Mouse (Mus musculus): ENCODE results near the gene Fam98a.

Gene Fam98a

GRCm38 (mm10) chr17:75551512-75552400 is at the start of gene Fam98a:
TSS of gene Fam98a (minus strand) at chr17:75551946.
- peak; percentile 100 for DNase-seq (ENCODE audit: low read depth, low spot score)

GRCm38 (mm10) chr17:75598652-75599051 is 46.9 kb upstream of the Fam98a start:
- no peak for DNase-seq (ENCODE audit: low read depth, low spot score)

GRCm38 (mm10) chr17:75582738-75583137 is 31.0 kb upstream of the Fam98a start:
- no peak for DNase-seq (ENCODE audit: low read depth, low spot score)

- DNase-seq (ENCODE audit: low read depth, low spot score), result no peak
Observed at GRCm38 (mm10) chr17:75575608-75576007, 23.9 kb upstream of the Fam98a start.

GRCm38 (mm10) chr17:75558041-75558440 is 6.3 kb upstream of the Fam98a start:
- no peak for DNase-seq (ENCODE audit: low read depth, low spot score)

- DNase-seq (ENCODE audit: low read depth, low spot score), result no peak
Observed at GRCm38 (mm10) chr17:75557031-75557430, 5.3 kb upstream of the Fam98a start.

- no peak for DNase-seq (ENCODE audit: low read depth, low spot score)
Observed at GRCm38 (mm10) chr17:75550771-75551413, 854 bp downstream of the Fam98a start.

GRCm38 (mm10) chr17:75544262-75544661 is 7.5 kb downstream of the Fam98a start:
- no peak for DNase-seq (ENCODE audit: low read depth, low spot score)

GRCm38 (mm10) chr17:75543434-75543833 is 8.3 kb downstream of the Fam98a start:
- no peak for DNase-seq (ENCODE audit: low read depth, low spot score)

GRCm38 (mm10) chr17:75539841-75540240 is 11.9 kb downstream of the Fam98a start:
- no peak for DNase-seq (ENCODE audit: low read depth, low spot score)

GRCm38 (mm10) chr17:75539130-75539529 is 12.6 kb downstream of the Fam98a start:
- no peak for DNase-seq (ENCODE audit: low read depth, low spot score)

GRCm38 (mm10) chr17:75538431-75538830 is 13.3 kb downstream of the Fam98a start:
- DNase-seq (ENCODE audit: low read depth, low spot score), result no peak

- no peak for DNase-seq (ENCODE audit: low read depth, low spot score)
Observed at GRCm38 (mm10) chr17:75537050-75537445, 14.7 kb downstream of the Fam98a start.

GRCm38 (mm10) chr17:75536396-75537049 is 15.2 kb downstream of the Fam98a start:
- peak; percentile 9 for DNase-seq (ENCODE audit: low read depth, low spot score)

GRCm38 (mm10) chr17:75535612-75536011 is 16.1 kb downstream of the Fam98a start:
- DNase-seq (ENCODE audit: low read depth, low spot score), result no peak

- no peak for DNase-seq (ENCODE audit: low read depth, low spot score)
Observed at GRCm38 (mm10) chr17:75534314-75535020, 17.3 kb downstream of the Fam98a start.

GRCm38 (mm10) chr17:75532469-75532986 is 19.2 kb downstream of the Fam98a start:
- no peak for DNase-seq (ENCODE audit: low read depth, low spot score)

GRCm38 (mm10) chr17:75529222-75529935 is 22.4 kb downstream of the Fam98a start:
- no peak for DNase-seq (ENCODE audit: low read depth, low spot score)

- DNase-seq (ENCODE audit: low read depth, low spot score), result no peak
Observed at GRCm38 (mm10) chr17:75526411-75526810, 25.3 kb downstream of the Fam98a start.

GRCm38 (mm10) chr17:75523812-75524211 is 27.9 kb downstream of the Fam98a start:
- DNase-seq (ENCODE audit: low read depth, low spot score), result no peak

Data from CD4-positive, CD25-positive, alpha-beta regulatory T cell, adult 2 months (primary cell).